ENCODE assay signal across 19 mouse cellular contexts in the genomic region with DNA sequence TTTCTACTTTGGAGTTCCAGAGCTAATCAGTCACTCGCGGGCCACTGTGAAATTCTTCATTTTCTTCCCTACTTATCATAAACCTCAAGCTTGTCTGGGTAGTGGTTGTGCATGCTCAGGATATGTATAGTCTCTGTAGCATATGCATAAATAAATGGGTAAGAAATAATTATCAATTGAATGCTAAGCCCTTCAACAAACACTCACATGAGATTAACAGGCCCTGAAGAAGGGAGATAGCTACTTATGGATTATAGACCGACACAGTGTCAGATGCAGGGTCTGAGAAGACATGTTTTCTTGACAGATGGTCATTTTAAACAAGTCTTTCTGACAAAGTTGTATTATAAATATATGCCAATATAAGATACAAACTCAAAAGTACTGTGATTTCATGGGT.
"Had no signal": no experiment of that assay in that cellular context is flagged by ENCODE, and none has a peak within 500 bp of the region (broad histone marks: within the 10 kb centered on the region; RNA-seq: fewer than 3 reads in every experiment).

No protein-coding gene starts in this region.

- H3K9me3 ChIP-seq: liver, embryonic 13.5 days; liver, embryonic 15.5 days; lung, embryonic 15.5 days; megakaryocyte, embryonic 14.5 days; neural tube, embryonic 12.5 days had no signal

- H3K27ac ChIP-seq: liver, embryonic 13.5 days; liver, embryonic 15.5 days; lung, embryonic 15.5 days; macrophage; neural tube, embryonic 12.5 days had no signal

- H3K4me3 ChIP-seq: liver, embryonic 13.5 days; liver, embryonic 15.5 days; lung, embryonic 15.5 days; megakaryocyte, embryonic 14.5 days; neural tube, embryonic 12.5 days had no signal

- H3K4me2 ChIP-seq: liver, embryonic 11.5 days; liver, embryonic 13.5 days; liver, embryonic 15.5 days; lung, embryonic 15.5 days; neural tube, embryonic 12.5 days had no signal

- ATAC-seq: liver, postnatal 0 days; lung, postnatal 0 days had no signal

- H3K36me3 ChIP-seq: liver, embryonic 13.5 days; liver, embryonic 15.5 days; lung, embryonic 15.5 days; neural tube, embryonic 12.5 days had no signal

- H3K4me1 ChIP-seq: liver, embryonic 13.5 days; liver, embryonic 15.5 days; lung, embryonic 15.5 days; megakaryocyte, embryonic 14.5 days; neural tube, embryonic 12.5 days had no signal

- H3K9ac ChIP-seq: liver, embryonic 13.5 days; liver, embryonic 15.5 days; liver, postnatal 0 days; lung, embryonic 15.5 days; neural tube, embryonic 12.5 days had no signal

- DNase-seq: liver; liver, embryonic 13.5 days; liver, postnatal 0 days; lung, adult 2 months; lung, postnatal 14 days; lung, postnatal 36 days; right cerebral cortex, postnatal 25 days; right cerebral cortex, postnatal 4 days; spleen, adult 18-20 months; thymus, adult 18-20 months; thymus, postnatal 14 days; thymus, postnatal 36 days had no signal

- H3K27me3 ChIP-seq: liver, embryonic 13.5 days; liver, embryonic 15.5 days; lung, embryonic 15.5 days; megakaryocyte, embryonic 14.5 days; neural tube, embryonic 12.5 days had no signal
